Mouse (Mus musculus): ENCODE results near the gene Zfp932.
A peak's percentile ranks its signal among the peaks of the same experiment; 100 is the strongest.
"Not testable (repeated sequence)": the region's sequence is repeated elsewhere in the genome, so short reads cannot be mapped to it uniquely, and the experiment has no call there.

Gene Zfp932

DNA sequence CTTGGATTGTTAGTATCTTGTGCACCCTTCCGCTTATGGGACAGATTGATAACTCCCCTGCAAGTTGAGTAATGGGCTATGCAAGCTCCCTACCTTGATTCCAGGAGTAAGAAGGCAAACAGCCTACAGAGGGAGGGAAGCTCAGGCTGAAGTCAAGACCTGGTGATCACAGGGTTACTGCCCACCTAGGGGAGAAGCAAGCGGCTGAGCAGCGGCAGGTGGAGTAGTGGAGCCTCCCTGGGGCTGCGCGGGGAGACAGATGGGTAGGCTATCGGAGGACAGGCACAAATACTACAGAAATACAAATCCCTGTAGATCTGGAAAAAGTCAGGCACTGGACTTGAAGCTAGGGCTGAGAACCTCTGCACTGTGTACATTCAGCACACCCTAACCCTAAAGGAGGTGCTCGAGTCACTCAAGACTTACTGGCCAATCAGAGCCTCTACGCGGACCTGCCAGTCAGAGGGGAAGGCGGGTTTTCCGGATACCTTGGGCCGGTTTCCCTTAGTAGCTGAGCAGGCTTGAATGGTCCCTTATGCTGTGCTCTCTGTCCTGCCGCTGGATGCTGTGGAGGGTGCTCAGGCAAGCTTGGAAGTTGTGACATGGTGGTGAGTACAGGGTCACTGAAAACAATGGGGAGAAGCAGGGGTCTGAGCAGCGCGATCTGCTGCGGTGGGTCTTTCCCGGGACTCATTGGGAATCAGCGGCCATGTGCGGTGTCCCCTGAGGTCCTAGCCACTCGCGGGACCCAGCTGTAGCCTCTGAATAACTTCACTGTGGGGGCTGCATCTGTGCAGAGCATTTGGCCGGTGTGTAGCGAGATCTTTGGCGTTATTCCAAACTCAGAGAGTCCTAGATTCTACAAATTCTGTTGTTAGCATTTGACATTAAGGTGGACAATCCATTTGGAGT, at the start of gene Zfp932:
TSS of gene Zfp932 (plus strand) at position 496 of the 912 bp plus-strand sequence.
- DNase-seq (ENCODE audit: low spot score): peak; percentile 62

DNA sequence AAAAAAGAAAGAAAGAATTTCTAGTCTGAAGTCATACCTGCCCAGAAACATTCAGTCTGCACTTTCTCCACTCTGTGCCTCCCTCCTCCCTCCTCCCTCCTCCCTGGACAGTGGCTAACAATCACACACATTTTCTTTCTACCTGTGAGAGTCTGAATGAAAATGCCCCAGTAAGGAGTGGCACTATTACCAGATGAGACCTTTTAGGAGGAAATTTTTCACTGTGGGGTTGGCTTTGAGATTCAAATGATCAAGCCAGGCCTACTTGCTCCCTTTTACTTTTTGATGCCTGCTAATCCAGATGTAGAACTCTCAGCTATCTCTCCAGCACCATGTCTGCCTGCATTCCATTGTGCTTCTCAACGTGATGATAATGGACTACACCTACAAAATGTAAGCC, 46.0 kb upstream of the Zfp932 start:
- DNase-seq (ENCODE audit: low spot score): no peak

DNA sequence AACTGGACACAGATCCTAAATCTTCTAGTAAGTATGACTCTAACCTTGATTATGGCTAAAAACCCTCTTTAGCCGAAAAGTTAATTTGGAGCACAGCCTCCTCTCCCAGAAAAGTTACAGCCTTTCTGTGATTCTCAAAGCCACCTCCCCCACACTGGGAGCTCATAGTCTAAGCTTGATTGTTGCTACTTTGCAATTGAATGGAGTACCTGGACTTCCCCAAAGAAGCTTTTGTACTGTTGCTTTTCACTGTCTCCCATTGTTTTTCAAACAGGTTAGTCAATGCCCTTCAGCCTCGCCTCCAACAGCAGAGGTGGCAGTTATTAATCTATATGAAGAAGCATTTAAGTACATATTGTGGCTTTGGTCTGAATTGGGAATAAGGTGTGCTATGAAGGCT, 15.6 kb upstream of the Zfp932 start:
- DNase-seq (ENCODE audit: low spot score): not testable (repeated sequence)

DNA sequence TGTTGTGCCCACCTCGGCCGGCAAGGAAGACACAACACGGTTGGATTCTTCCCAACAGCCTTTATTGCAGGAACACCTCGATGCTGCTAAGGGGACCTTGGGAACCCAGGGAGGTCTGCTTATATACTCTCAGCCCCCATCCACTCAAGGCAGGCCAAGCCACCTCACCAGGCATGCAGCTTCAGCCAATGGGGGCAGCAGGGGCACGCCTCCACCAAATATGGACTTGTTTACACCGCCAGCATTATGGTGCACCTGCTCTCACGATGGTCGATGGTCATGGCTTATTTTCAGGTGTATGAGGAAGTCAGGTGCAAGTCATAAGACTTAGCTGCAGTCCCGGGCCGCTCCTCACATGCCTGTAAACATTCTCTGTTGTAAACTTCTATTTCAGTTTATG, 860 bp upstream of the Zfp932 start:
- DNase-seq (ENCODE audit: low spot score): not testable (repeated sequence)

DNA sequence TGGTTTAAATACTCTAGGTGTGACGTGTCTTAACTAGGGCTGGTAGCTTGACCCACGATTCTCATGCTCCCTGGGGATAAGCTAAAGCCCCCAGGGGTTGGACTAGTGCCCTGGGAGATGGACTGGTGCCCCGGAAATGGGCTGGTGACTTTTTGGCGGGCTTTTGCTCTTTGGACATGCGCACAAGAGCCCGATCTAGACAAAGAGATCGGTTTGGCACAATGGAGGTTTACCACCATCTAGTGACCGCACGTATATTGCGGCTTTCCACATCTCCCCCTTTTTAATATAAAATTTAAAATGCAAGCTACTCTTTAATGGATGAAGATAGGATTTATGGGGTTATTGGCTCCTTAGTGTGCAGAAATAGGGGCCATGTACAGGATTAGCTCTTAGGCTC, 19.5 kb downstream of the Zfp932 start:
- DNase-seq (ENCODE audit: low spot score): not testable (repeated sequence)

DNA sequence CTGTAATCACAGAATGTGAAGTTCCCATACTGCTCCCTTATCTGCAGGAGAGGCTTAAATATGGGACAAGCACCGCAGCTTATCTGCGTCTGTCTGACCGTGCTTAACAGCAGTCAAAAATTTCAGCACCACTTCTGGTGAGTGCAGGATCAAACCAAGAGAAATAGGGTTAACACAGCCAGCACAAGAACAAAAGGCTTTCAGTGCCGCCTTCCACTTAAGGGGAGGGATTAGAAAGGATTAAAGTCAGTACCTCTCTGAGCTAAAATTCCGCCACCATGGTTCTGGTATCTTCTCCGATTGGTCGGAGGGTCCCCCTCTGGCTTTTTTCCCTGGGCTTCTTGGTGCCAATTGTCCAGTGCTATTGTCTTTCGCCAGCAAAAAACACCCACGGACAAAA, 27.0 kb downstream of the Zfp932 start:
- DNase-seq (ENCODE audit: low spot score): no peak

DNA sequence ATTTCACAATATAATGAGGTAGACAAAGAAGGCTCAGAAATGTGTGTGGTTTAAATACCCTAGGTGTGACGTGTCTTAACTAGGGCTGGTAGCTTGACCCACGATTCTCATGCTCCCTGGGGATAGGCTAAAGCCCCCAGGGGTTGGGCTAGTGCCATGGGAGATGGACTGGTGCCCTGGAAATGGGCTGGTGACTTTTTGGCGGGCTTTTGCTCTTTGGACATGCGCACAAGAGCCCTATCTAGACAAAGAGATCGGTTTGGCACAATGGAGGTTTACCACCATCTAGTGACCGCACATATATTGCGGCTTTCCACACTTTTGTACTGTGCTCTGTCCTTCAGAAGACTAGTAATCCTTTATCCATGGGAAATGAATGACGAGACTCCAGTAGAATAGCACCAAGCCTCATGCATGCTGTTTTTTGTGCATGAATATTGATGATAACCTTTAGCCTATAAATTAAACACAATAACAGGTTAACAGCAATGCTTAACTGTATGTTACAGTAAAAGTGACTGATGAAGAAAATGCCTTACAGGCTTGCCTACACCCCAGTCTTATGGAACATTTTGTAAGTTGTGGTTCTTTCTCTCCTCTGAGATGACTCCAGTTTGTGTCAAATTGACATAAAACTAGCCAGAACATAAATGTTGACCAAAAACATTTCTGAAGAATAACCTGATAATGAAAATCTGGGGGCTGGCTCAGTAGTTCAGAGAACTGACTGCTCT, 27.5 kb downstream of the Zfp932 start:
- DNase-seq (ENCODE audit: low spot score): peak; percentile 31

DNA sequence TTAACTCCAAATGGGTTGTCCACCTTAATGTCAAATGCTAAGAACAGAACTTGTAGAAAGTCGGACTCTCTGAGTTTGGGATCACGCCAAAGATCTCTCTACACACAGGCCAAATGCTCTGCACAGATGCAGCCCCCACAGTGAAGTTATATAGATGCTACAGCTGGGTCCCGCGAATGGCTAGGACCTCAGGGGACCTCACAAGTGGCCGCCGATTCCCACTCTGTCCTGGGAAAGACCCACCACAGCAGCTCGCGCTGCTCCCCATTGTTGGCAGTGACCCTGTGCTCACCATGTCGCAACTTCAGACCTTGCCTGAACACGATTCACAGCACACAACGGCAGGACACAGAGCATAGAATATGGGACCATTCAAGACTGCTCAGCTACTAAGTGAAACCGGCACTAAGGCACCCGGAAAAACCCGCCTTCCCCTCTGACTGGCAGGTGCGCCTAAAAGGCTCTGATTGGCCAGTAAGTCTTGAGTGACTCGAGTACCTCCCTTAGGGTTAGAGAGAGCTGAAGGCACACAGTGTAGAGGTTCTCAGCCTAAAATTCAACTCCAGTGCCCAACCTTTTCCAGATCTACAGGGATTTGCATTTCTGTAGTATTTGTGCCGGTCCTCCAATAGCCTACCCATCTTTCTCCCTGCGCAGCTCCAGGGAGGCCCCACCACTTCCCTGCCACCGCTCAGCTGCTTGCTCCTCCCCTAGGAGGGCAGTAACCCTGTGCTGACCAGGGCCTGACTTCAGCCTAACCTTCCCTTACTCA, 61.5 kb downstream of the Zfp932 start:
- DNase-seq (ENCODE audit: low spot score): peak; percentile 64

All from ovary, postnatal 14 days (tissue).